Mouse (Mus musculus) gastrocnemius, postnatal 25 days (tissue): ENCODE measurements around the gene Pla2g15. TPM values are rescaled to one million over a fixed set of nuclear protein-coding genes. Genes with fewer than 3 reads are reported as not detected.

Experiments
- DNase-seq: peaks from one replicate; pipeline ENCODE4 v3.0.0; 2022
- total RNA-seq, 2 experiments: library from RNA; stranded (reverse); gene quantifications; 1 replicate in 1 of 2; 2 replicates in 1 of 2; pipeline ENCODE4 v1.2.3; 2021

Gene Pla2g15
- total RNA-seq, 2 experiments from 2014 or later: 2.9 to 3.8 TPM

DNA sequence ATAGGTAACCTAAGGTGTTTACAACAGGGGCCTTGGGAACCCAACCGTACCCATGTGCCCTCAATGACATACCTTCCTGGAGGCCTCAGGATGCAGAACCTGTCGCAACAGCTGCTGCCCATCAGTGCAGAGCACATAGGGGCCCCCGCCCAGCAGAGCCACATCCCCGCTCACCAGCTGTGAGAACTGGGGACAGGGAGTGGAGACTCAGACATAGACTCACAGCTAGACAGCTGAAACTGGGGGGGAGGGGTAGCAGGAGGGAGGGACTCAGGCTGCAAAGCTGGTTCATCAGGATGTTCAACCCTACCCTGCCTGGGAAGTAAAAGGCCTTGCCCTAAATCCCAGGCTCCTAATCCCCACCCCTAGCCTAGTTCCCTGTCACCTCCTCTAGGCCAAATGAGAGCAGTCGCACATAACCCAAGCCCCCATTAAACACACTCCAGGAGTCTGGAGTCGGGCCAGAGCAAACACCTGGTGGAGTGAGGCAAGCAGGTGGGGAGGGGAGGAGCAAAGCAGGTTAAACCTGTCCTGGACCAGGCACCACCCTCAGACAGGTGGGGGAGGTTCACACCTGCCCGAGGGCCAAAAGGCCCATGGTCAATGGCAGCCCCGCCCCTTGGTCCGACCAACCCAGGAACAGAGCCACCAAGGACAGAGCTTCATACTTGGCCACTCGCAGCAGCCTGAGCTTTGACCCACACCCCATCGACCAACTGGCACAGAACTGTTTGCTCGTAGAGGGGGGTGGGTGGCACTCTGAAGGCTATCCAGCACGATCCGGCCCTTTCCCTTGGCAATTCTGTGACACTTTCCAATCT is 15.2 kb upstream of the Pla2g15 start:
- DNase-seq: no peak

DNA sequence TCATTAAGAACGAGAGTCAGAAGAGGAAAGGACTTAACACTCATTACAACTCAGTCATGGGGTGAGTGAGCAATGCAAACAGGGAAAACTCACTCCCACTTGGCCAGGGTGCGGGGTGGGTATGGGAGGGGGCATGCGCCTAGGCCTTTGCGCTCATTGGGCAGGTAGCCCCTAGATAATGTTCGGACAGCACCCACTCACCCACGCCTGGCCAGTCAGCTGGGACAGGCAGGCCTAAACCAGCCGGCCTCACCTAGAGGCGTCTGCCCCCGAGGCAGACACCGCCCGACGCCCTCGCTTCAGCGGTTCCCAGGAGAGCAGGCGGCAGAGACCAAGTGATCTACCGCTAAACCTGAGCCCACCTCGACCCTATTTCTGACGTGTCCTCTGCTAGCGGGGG is 14.5 kb upstream of the Pla2g15 start:
- DNase-seq: no peak

DNA sequence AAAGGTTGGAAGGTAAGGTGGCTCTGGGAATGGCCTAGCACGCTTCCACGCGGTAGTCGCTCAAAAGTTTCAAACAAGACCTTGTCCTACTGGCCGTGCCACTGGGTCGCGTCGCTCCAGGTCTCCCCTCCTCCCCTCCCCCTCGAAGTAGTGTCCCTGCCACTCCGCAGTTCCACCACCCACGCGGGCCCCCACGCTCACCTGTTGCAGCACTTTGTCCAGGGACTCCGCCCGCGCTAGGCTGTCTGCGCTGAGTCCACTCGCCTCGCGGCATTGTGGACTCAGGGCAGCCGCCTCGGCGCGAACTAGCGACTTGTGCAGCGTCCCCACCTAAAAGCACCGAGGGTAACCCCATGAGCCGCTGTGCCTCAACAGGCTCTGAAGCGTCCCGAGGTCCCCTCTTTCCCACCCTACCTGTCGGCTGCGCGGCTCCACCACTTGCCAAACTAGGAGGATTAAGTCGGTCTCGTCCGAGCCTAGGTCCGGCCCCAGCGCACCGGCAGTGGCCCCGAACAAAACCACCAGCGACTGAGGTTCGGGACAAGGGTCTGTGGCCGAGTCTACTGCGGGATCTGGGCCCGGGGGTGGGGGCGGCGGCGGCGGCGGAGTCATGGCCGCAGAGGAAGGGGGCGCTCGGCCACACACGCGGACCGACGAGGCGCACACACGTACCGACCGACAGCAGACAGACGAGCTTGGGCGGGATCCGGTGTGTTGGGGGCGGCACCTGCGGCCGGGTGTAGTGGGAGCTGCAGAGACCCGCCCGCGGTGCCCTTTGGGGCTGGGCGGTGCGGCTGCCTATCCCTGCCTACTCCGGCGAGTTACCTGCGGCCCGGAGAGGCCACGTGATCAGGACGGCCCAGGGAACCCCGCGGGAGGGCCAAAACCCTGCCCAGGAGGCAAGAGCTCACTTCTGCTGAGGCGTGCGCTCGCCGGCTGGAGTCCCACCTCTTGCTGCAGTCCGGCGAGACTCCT is 13.8 kb upstream of the Pla2g15 start, which contains the start of gene Esrp2:
TSS of gene Esrp2 (minus strand) at position 819 of the 975 bp plus-strand sequence.
- DNase-seq: peak; percentile 38

DNA sequence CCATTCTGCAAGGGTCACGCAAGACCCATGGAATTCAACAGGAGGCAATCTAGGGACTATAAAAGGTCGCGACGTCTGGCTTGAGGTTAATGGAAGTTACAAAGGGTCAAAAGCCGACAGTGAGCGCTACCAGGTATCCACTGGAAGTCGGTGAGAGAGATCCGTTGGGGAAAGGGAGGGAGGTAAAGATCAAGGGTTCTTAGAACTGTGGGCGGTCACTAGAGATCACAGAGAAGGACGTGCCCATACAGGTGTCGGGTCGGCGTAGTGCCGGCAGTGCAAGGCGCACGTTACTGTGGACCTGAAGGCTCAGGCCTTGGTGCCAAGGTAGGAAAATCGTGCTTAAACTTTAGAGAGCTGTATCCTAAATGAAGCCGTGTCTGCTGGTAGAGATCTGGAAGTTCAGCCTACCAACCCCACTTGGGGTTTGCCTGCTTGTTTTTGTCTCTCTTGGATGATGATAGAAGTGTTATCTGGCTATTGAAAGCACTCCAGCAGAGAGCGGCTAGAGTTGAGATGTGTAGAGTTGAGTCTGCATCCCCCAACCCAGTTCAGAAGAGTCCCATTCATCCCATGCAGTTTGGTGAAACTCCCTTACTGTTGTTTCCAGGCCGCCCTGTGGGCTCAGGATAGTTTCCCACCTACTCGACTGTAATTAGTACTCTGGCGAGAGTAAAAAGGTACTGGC is 12.8 kb upstream of the Pla2g15 start:
- DNase-seq: no peak

DNA sequence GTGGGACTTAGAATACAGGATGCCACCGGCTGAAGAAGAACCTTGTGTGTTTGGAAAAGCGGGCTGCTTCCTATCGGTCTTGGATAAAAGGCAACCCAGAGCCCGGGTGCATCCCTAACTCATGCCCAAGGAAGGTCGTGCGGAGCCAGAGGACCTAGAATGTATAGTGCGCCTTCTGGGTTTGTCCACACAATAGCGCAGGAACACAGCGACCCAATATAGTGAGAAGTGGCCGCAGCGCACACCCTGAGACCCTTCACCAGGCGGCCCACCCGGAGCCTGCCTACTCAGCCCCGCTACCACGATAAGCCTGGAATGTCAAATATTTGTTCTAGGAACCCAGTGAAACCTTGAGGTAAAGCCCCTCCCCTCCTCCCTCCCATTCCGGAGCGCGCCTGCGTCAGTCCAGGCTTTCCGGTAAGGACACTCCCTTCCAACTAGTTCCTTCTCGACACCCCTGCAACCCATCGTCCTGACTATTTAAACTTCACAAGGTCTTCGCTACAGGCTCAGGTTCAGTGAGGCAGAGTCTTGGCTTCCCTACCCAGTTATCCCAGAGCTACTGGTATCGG is 12.2 kb upstream of the Pla2g15 start:
- peak; percentile 37 for DNase-seq

DNA sequence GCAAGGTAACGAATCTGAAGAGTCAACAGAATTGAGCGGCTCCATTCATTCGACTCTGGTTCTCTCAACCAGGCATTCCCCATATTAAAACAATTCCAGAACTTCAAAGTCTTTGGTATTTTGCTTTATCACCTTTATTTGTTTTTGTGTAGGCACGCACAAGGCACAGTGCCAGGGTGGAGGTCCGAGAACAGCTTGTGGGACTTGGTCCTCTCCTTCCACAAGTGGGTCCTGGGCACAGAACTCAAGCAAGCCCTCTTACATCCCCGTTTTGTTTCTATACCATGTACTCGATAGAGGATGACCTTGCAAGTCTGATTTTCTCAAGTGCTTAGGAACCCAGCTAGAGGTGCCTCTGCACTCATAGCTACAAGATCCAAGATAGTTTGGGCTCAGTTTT is 11.6 kb upstream of the Pla2g15 start:
- no peak for DNase-seq

DNA sequence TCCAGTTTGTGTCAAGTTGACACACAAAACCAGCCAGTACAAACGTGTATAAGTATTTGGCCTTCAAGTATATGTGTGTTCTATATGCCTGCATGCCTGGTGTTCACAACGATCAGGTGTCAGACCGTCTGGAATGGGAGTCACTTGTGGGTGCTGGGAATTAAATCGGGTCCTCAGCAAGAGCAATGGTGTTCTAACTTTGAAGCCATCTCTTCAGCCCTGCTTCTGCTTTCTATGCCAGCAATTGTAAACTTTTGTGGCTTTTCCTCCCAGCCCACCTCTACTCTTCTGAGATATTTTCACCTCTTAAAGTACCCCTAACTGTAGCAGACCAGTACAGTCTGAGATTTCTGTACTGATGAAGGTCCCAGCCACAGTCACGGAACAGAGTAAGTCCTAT is 10.0 kb upstream of the Pla2g15 start:
- DNase-seq: no peak

DNA sequence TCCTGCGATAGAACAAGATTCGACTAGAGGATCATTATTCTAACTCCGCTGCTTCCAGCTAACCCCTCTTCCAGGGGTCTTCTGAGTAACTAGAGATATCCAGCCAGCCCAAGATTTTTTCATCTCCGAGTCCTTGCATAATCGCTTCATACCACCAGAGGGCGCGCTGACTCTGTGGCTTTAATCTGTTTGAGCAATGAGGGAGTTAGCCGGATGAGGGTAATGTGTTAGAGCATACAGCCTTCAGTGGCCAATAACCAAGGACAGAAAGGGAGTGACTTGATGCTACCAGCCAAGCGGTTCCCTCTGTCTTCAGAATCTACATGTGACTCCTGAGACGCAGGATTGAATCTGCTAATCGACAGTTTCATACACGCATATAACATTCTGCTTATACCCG is 9.4 kb upstream of the Pla2g15 start:
- DNase-seq: peak; percentile 63

DNA sequence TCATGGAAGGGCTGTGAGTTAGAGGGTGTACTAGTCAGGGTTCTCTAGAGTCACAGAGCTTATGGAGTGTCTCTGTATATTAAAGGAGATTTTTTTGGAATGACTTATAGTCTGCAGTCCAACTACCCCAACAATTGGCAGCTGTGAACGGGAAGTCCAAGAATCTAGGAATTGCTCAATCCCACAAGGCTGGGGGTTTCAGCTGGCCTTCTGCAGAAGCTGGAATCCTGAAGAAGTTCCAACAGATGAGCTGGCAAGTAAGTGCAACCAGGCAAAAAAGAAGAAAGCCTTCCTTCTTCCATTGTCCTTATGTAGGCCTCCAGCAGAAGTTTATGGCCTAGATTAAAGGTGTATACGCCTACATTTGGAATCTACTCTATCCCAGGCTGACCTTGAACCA is 4.9 kb upstream of the Pla2g15 start:
- peak; percentile 33 for DNase-seq

DNA sequence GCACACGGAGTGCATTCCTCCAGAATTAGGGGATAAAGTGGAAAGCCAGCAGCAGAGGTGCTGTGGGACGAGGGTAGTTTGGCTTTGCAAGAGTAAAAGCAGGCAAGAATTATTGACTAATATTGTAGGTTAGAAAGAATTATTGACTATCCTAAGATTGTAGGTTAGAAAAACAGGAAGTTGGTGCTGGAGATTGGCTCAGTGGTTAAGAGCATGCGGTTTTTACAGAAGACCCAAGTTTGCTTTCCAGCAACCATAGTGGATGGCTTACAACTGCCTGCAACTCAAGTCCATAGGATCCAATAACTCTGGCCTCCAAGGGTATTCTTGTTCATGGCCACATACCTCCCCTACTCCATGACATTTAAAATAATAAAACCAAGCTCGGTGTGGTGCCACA is 4.2 kb upstream of the Pla2g15 start:
- no peak for DNase-seq

DNA sequence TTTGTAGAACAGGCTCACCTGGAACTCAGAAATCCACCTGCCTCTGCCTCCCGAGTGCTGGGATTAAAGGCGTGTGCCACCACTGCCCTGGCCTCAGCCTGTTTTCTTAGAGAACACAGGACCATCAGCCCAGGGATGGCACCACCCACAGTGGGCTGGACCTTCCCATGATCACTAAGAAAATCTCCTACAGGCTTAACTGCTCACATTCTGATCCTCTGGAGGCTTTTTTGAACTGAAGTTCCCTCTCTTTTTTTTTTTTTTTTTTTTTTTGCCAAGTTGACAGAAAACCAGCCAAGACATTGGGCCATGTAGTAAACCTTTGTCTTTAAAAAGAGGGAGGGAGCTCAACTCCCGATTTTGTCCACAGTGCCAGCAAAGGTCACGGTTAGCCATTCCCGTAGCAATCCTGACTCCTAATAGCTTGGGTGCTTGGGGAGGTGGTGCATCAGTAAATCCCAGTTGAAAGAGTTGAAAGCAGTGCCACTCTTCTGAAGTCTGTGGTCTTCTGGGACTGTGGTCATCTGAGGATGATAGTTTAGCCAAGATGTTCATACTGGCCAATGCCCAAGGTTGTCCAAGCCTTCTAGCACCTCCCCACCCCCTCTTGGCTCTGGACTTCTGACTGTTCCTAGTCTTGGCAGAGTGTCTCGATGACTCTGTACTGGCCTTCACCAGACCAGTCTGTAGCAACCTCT is 2.2 kb upstream of the Pla2g15 start:
- peak; percentile 70 for DNase-seq

DNA sequence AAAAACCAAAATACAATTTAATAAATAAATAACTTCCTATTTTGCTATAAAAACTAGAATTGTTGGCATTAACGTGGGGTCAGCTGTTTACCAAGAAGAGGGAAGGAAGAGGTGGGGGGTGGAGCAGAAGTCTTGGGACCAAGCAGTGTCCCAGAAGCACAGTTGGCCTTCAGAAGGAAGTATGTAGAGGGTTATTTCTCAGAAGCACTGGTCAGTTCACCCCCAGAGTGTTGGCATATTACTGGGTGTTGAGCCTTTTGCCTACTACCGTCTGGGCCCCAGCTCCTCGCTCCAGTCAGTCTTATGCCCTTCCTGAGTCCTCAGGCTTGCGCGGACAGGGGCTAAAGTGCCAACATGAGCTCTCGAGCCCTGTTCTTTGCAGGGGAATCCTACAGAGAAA is 1.2 kb upstream of the Pla2g15 start:
- DNase-seq: no peak

DNA sequence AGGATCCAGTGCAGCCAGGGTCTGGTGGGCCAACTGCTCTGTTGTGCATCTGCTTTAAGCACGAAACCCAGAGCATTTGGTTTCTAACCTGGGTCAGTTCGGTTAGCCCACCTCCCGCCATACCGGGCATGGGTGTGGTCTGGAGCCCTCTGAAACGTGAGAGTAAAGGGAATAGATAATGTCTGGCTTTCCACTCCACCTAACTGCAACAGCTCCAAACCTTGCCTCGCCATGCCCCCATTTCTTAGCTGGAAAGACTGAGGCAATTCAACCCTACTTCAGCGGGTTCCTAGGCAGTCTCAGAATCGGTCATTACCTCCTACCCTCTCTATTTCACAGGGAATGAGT is 428 bp downstream of the Pla2g15 start:
- no peak for DNase-seq

DNA sequence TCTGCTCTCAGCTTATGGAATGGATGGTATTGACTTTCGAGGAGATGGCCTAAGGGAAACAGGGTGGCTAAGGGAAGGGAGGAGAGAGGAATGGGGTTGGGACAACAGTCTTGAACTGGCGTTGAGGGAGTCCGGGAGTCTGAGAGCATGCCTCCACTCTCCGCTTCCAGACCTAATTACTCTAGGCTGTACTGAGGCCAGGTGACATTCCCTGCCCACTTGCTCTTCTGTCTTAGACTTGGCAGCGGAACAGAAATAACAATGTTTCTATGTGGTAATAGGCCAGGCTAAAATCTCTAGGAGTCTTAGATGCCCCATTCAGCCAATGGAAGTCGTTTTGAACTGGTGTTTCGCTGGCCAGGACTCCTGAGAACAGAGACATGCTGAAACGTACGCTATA is 842 bp downstream of the Pla2g15 start:
- DNase-seq: no peak

DNA sequence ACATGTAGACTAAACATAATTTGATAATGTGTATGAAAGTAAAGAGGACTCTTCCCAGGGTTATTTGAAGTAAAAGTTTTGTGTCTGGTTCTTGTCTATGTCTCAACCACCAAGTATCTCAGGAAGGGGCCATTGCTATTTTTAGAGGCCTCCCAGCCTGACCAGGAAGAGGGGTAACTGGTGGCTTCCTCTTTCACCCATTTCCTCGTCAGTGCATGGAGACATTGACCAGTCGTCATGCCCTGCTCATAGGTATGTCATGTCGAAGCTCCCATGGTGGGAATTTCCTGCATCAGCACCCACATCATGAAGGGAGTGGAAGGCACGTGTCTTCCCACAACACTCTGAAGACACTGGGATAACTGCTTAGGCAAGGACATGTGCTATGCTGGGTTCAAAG is 2.7 kb downstream of the Pla2g15 start:
- no peak for DNase-seq

DNA sequence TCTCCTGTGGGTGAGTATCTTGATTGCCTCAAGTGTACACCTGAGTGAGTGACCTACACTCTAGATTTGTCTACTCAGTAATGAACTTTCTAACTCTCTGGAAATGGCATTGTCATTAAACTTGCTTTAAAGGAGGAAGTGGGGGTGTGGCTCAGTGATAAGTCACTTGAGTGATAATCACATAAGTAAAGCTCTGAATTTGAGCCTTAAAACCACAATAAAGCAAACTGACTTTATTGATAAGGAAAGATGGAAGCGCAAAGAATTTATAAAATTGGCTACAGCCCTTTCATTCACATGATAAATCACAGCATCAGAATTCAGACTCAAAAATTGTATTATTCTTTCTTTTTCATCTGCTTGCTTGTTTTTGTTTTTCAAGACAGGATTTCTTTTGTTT is 7.2 kb downstream of the Pla2g15 start:
- DNase-seq: no peak

DNA sequence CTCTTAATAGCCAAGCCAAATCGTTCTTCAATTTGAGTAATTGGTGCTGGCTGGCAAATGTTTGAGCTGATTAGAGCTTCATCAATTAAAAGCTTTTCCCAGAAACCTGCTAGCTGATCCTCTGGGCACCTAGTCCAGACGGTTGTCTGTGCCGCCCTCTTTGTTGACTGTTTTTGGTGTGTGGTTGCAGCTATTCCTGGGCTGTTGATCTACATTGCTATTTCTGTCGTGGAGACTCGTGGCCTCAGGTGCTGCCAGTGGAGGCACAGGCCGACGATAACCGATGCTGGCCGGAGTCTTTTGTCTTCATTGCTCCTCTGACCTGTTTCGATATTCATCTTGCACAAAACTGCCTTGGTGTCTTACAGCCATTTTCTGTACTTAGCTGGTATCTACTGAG is 8.2 kb downstream of the Pla2g15 start:
- no peak for DNase-seq

DNA sequence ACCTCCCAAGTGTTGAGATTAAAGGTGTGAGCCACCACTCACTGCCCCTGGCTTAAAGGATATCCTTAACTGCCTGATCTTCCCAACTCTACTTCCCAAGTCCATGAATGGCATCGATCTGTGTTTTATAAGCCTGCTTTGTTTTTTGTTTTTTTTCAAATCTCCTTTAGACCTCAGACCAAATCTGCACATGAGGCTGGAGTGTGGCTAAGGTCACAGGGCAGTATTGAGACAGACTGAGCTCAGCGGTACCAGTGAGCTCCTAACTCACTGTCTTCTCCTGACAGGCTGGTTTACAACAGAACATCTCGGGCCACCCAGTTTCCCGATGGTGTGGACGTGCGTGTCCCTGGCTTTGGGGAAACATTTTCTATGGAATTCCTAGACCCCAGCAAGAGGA is 9.7 kb downstream of the Pla2g15 start:
- no peak for DNase-seq

DNA sequence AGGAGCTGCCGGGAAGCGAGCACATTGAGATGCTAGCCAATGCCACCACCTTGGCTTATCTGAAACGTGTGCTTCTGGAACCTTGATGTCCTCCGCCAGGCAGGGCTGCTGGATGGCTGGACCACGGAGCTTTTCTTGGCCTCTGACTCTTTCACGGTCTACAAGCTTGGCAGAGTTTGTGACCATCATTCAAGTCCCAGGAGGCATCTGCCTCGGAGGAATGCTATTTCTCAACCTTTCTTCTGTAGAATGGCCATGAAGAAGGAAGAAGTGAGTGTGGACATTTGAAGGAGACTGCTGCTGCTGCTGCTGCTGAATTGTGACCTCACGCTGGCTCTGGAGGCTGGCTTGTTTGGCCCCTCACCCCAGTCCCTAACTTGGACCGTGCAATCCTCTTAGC is 13.1 kb downstream of the Pla2g15 start:
- DNase-seq: no peak

DNA sequence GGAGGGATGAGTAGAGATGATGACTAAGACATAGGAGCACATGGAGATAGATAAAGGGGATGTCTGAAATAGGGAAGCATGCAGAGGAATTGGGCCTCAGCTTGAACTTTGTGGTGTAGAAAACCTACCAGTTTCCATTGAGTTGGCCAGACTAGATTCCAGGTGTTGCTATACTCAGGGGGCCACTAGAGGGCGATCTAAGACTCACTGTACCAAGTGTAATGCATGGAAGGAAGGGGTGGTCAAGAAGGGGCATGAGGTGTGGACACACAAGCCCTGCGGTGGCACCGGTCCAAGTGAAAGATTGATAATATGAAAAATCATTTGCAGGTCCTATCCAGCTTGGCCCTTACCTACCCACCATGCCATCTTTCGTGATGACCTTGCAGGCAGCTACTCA is 15.3 kb downstream of the Pla2g15 start:
- no peak for DNase-seq

DNA sequence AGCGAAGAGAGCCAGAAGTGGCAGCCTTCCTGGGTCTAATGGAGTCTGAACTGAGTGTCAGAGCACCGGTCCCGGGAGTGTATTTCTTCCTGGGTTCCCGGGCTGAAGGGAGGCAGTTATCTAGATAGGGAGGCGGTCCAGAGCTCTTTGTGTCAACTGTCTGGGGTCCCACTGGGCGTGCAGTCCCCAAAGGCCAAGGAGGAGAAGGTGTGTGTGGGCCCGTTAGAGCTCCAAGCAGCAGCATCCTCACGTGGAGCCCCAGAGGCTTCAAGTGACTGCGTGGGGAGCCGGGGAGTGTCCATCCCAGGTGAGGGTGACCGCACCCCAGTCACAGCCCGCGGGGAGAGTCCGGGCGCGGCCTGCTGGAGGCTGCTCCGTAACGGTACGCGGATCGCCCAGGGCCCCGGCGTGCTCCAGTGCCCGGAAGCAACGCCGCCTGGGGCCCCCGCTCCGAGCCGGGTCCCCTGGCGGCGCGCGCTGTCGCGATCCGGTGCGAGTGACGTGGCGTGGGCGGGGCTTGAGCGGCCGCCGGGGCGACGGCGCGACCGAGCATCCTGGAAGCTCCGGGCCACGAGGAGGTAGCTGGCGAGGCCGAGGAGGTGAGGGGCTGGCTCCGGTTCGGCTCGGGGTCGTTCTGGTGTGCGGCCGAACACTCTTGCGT is 18.3 kb downstream of the Pla2g15 start, which contains the start of gene Slc7a6:
TSS of gene Slc7a6 (plus strand) at position 502 of the 661 bp plus-strand sequence.
- peak; percentile 82 for DNase-seq
